Comparison of ENCODE assay signal across 15 mouse cellular contexts in the genomic region with DNA sequence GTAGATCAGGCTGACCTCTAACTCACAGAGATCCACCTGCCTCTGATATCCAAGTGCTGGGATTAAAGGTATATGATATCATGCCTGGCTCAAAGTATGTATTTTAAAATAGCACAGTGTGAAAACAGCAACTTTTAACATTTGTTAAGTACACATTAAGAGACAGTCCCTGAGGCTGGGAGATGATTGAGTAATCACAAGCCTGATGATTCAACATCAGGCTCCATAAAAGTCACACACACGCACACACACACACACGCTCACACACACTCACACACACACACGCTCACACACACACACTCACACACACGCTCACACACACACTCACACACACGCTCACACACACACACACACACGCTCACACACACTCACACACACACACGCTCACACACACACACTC.
"Had no signal": no experiment of that assay in that cellular context is flagged by ENCODE, and none has a peak within 500 bp of the region (broad histone marks: within the 10 kb centered on the region; RNA-seq: fewer than 3 reads in every experiment).

No protein-coding gene starts in this region.

- DNase-seq: retina, postnatal 1 day; right cerebral cortex, adult 18-20 months; right cerebral cortex, postnatal 14 days; right cerebral cortex, postnatal 25 days; right cerebral cortex, postnatal 4 days; spleen, adult 18-20 months; thymus, adult 18-20 months; thymus, adult 2 months; thymus, postnatal 25 days; thymus, postnatal 36 days; thymus, postnatal 4 days had no signal

- H3K36me3 ChIP-seq: neural tube, embryonic 12.5 days; neural tube, embryonic 13.5 days; neural tube, embryonic 15.5 days; stomach, embryonic 15.5 days had no signal

- H3K27me3 ChIP-seq: neural tube, embryonic 12.5 days; neural tube, embryonic 13.5 days; neural tube, embryonic 15.5 days; stomach, embryonic 15.5 days had no signal

- H3K4me3 ChIP-seq: neural tube, embryonic 12.5 days; neural tube, embryonic 13.5 days; neural tube, embryonic 15.5 days; stomach, embryonic 15.5 days had no signal
